Mouse (Mus musculus) myocyte (in vitro differentiated cells): Measurements from ENCODE around the gene Smarce1.

ENCODE experiments used
- CEBPB ChIP-seq: IDR thresholded peaks from 2 replicates; pipeline ENCODE4 v1.6.1; 2011; ENCODE audit warnings: mild to moderate bottlenecking, moderate library complexity; ENCODE audit not compliant: poor library complexity, insufficient read depth, severe bottlenecking
- E2F4 ChIP-seq: IDR thresholded peaks from one replicate; pipeline ENCODE4 v1.6.1; 2011; ENCODE audit warnings: mild to moderate bottlenecking, control low read depth, moderate library complexity; ENCODE audit not compliant: insufficient read depth
- MAX ChIP-seq: IDR thresholded peaks from one replicate; pipeline ENCODE4 v1.6.1; 2011; ENCODE audit warnings: low read depth, mild to moderate bottlenecking, control low read depth
- MYOD1 ChIP-seq, 3 experiments: IDR thresholded peaks; one replicate each; pipeline ENCODE4 v1.6.1; 2011; ENCODE audit warnings: control low read depth in 2 of 3, low read depth in 2 of 3, mild to moderate bottlenecking in 2 of 3, moderate library complexity in 1 of 3; ENCODE audit not compliant: insufficient read length in 2 of 3, control insufficient read depth in 1 of 3
- MYOG ChIP-seq, 3 experiments: IDR thresholded peaks; one replicate each; pipeline ENCODE4 v1.6.1; 2011; ENCODE audit warnings: control low read depth in 2 of 3, low read depth in 2 of 3, mild to moderate bottlenecking in 2 of 3; ENCODE audit not compliant: insufficient read length in 2 of 3, control insufficient read depth in 1 of 3, insufficient read depth in 1 of 3
- POLR2A ChIP-seq: IDR thresholded peaks from one replicate; pipeline ENCODE4 v1.6.1; 2011; ENCODE audit warnings: low read depth, mild to moderate bottlenecking, control low read depth, moderate library complexity; ENCODE audit not compliant: insufficient read length
- POLR2AphosphoS2 ChIP-seq: IDR thresholded peaks from one replicate; pipeline ENCODE4 v1.6.1; 2011; ENCODE audit warnings: low read depth, control low read depth; ENCODE audit not compliant: insufficient read length
- TCF12 ChIP-seq: IDR thresholded peaks from one replicate; pipeline ENCODE4 v1.6.1; 2011; ENCODE audit warnings: mild to moderate bottlenecking, control low read depth; ENCODE audit not compliant: poor library complexity, insufficient read depth, severe bottlenecking
- USF1 ChIP-seq: IDR thresholded peaks from one replicate; pipeline ENCODE4 v1.6.1; 2011; ENCODE audit warnings: low read depth, mild to moderate bottlenecking, control low read depth, moderate library complexity

- no peak for TF ChIP-seq MYOG (IDR thresholded peaks at IDR 0.05; ENCODE audit: control insufficient read depth in 1 of 3, insufficient read depth in 1 of 3, insufficient read length in 2 of 3, low read depth in 2 of 3)
- no peak for TF ChIP-seq POLR2A
- TF ChIP-seq CEBPB = no peak
- TF ChIP-seq E2F4 = no peak
- no peak for TF ChIP-seq USF1
- no peak for TF ChIP-seq MAX
- TF ChIP-seq TCF12 = no peak
- TF ChIP-seq POLR2AphosphoS2 = no peak
- no peak for TF ChIP-seq MYOD1 (IDR thresholded peaks at IDR 0.05; ENCODE audit: control insufficient read depth in 1 of 3, insufficient read length in 2 of 3, low read depth in 2 of 3)
These were observed 43.5 kb downstream of the Smarce1 start for GRCm38 (mm10) chr11:99187348-99187747.
